Mouse (Mus musculus): Measurements from ENCODE around the gene Mup4.

DNA sequence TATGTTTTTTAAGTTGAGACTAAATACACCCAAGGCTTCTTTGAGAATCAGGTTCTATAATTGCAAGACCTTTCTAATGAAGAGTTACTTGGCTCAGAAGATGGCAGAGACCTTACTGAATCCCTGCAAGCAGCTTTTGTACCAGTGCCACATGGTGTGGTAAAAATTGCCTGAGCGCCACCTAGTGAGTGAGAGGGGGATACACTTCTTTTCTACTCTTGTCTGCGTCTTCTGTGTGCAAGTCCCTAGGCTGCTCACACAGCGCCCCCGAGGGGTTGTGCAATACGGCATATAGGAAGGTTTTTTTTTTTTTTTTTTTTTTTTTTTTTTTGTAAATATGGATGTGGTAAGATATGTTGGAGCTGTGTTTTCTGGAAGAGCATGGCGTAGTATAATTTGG, 32.2 kb downstream of the Mup4 start:
- TF ChIP-seq POLR2A (IDR thresholded peaks at IDR 0.05; ENCODE audit: borderline replicate concordance, low read depth, low read length) (no peak), CTCF (IDR thresholded peaks at IDR 0.05; ENCODE audit: low read depth, low read length) (peak; percentile 89)
